Mouse (Mus musculus): ENCODE measurements around the gene Adamtsl1. TPM values are rescaled to one million over a fixed set of nuclear protein-coding genes. Genes with fewer than 3 reads are reported as not detected.
A peak's percentile ranks its signal among the peaks of the same experiment; 100 is the strongest.

Gene Adamtsl1
- polyA plus RNA-seq, 1 experiment, result 0.48 TPM

DNA sequence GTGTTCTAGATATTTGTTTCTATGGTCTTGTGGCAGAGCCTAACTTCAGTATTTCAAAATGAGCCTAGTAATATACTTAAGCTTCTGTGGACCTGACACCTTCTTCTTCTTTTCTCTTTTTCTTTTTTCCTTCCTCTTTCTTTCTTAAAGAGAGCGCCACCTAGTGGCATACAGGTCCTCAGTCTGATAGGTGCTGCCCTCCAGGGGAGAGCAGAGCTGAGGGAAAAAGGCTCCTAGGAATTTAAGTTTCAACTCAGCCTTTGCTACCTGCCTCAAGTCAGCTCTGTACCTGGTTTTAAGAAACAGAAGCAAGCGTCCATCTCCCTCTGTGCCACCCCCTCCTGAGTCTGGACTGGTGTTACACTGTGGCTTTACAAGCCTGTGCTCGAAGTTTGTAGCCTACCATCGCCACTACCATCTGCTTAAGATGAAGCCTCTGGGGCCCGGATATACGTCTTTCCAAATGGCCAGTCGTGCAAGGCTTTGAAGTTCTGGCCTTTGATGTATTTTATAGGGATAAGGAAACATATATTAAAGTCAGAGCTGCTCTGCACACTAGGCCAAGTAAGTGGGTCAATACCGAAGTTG, 510.7 kb downstream of the Adamtsl1 start:
- TF ChIP-seq MAX (IDR thresholded peaks at IDR 0.05), result no peak
- TF ChIP-seq CEBPB (IDR thresholded peaks at IDR 0.05; ENCODE audit: low read depth), result no peak
- no peak for TF ChIP-seq USF1 (IDR thresholded peaks at IDR 0.05; ENCODE audit: low read depth)
- TF ChIP-seq CTCF (IDR thresholded peaks at IDR 0.05; ENCODE audit: control insufficient read depth, insufficient read depth, insufficient read length), result no peak
- no peak for TF ChIP-seq MYOG (IDR thresholded peaks at IDR 0.05; ENCODE audit: control insufficient read depth, extremely low read depth, insufficient read length)
- no peak for TF ChIP-seq MYOD1 (IDR thresholded peaks at IDR 0.05; ENCODE audit: control insufficient read depth, insufficient read length, low read depth)
- no peak for TF ChIP-seq FOSL1 (IDR thresholded peaks at IDR 0.05; ENCODE audit: insufficient read depth, low read length, poor library complexity, severe bottlenecking)
- H3K27me3 ChIP-seq (ENCODE audit: control insufficient read depth, insufficient read depth, insufficient read length), result no peaks in the 10 kb centered on the region
- no peaks in the 10 kb centered on the region for H3K79me2 ChIP-seq (ENCODE audit: control insufficient read depth, insufficient read depth)
- H3K4me3 ChIP-seq (ENCODE audit: insufficient read depth, poor library complexity, severe bottlenecking), result no peak overlapping the region
- no peaks in the 10 kb centered on the region for H3K36me3 ChIP-seq (ENCODE audit: control insufficient read depth, insufficient read depth)
- H3K79me3 ChIP-seq (ENCODE audit: low read depth), result no peaks in the 10 kb centered on the region
- H3ac ChIP-seq (ENCODE audit: control insufficient read depth, insufficient read length, low read depth), result no peak overlapping the region

DNA sequence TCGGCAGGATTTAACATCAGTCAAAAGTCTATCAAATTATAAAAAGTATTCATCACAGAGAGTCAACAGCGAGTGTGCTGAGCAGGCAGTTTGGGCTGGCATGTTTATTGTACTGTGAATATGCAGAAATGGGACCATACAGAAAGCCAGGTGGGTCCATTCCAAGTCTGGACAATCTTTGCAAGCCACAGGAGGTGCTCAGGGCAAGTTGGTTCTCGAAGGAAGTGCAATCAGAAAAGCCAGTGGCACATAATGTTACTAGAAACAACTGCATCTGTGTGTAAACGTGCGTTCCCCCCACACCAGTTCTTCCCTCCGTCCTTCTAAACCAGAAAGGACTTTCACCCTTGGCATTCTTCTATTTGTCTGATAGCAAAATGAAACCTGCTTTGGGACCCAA, 515.5 kb downstream of the Adamtsl1 start:
- H3ac ChIP-seq (ENCODE audit: control insufficient read depth, insufficient read length, low read depth), result no peak overlapping the region
- TF ChIP-seq MYOG (IDR thresholded peaks at IDR 0.05; ENCODE audit: control insufficient read depth, extremely low read depth, insufficient read length), result no peak
- no peak for TF ChIP-seq MYOD1 (IDR thresholded peaks at IDR 0.05; ENCODE audit: control insufficient read depth, insufficient read length, low read depth)
- TF ChIP-seq CEBPB (IDR thresholded peaks at IDR 0.05; ENCODE audit: low read depth), result no peak
- no peak for TF ChIP-seq MAX (IDR thresholded peaks at IDR 0.05)
- TF ChIP-seq USF1 (IDR thresholded peaks at IDR 0.05; ENCODE audit: low read depth), result no peak
- TF ChIP-seq CTCF (IDR thresholded peaks at IDR 0.05; ENCODE audit: control insufficient read depth, insufficient read depth, insufficient read length), result no peak
- no peak for TF ChIP-seq FOSL1 (IDR thresholded peaks at IDR 0.05; ENCODE audit: insufficient read depth, low read length, poor library complexity, severe bottlenecking)
- H3K79me3 ChIP-seq (ENCODE audit: low read depth), result no peaks in the 10 kb centered on the region
- no peaks in the 10 kb centered on the region for H3K79me2 ChIP-seq (ENCODE audit: control insufficient read depth, insufficient read depth)
- H3K27me3 ChIP-seq (ENCODE audit: control insufficient read depth, insufficient read depth, insufficient read length), result no peaks in the 10 kb centered on the region
- H3K4me3 ChIP-seq (ENCODE audit: insufficient read depth, poor library complexity, severe bottlenecking), result no peak overlapping the region
- no peaks in the 10 kb centered on the region for H3K36me3 ChIP-seq (ENCODE audit: control insufficient read depth, insufficient read depth)

DNA sequence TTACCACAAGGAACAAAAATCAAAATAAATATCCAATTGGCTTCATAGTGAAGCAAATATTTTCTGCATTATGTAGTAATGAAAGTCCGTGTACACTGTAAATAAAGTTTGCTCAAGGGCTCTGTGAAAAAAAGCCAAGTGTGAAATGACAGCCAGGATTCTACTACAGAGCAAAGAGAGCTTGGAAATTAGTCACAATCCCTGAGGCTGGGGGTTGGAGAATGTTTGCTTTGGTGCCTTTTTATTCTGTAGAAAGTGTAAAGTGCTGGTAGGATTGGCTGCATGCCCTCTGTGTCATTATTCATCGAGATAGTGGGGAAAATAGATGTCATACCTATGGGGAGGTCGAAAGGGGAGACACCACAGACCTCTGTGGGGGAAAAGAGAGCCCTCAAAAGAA, 516.2 kb downstream of the Adamtsl1 start:
- H3K36me3 ChIP-seq (ENCODE audit: control insufficient read depth, insufficient read depth), result no peaks in the 10 kb centered on the region
- H3ac ChIP-seq (ENCODE audit: control insufficient read depth, insufficient read length, low read depth), result no peak overlapping the region
- no peaks in the 10 kb centered on the region for H3K27me3 ChIP-seq (ENCODE audit: control insufficient read depth, insufficient read depth, insufficient read length)
- TF ChIP-seq MYOD1 (IDR thresholded peaks at IDR 0.05; ENCODE audit: control insufficient read depth, insufficient read length, low read depth) (no peak), USF1 (IDR thresholded peaks at IDR 0.05; ENCODE audit: low read depth) (no peak), CEBPB (IDR thresholded peaks at IDR 0.05; ENCODE audit: low read depth) (no peak), MAX (IDR thresholded peaks at IDR 0.05) (no peak), FOSL1 (IDR thresholded peaks at IDR 0.05; ENCODE audit: insufficient read depth, low read length, poor library complexity, severe bottlenecking) (no peak), MYOG (IDR thresholded peaks at IDR 0.05; ENCODE audit: control insufficient read depth, extremely low read depth, insufficient read length) (no peak), CTCF (IDR thresholded peaks at IDR 0.05; ENCODE audit: control insufficient read depth, insufficient read depth, insufficient read length) (no peak)
- no peaks in the 10 kb centered on the region for H3K79me2 ChIP-seq (ENCODE audit: control insufficient read depth, insufficient read depth)
- no peak overlapping the region for H3K4me3 ChIP-seq (ENCODE audit: insufficient read depth, poor library complexity, severe bottlenecking)
- H3K79me3 ChIP-seq (ENCODE audit: low read depth), result no peaks in the 10 kb centered on the region

DNA sequence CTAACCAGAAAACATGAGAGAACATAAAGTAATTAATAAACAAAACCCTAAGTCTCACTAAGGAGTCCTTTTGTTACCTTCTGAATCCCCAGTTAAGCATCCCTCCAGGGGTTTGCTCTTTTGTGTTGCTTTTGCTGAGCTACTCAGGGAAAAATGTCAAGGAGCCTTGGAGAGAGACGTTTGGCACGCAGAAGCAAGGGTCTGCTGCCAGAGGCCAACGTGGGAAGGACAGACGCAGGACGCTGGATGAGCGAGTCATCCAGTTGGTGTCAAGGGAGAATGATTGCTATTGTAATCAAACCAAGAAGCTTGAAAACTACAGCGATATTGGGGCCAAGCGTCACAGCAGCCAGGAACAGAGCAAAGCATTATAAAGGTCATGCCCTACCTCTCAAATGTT, 517.1 kb downstream of the Adamtsl1 start:
- Histone ChIP-seq H3K27me3 (ENCODE audit: control insufficient read depth, insufficient read depth, insufficient read length) (no peaks in the 10 kb centered on the region), H3ac (ENCODE audit: control insufficient read depth, insufficient read length, low read depth) (no peak overlapping the region), H3K79me2 (ENCODE audit: control insufficient read depth, insufficient read depth) (no peaks in the 10 kb centered on the region), H3K36me3 (ENCODE audit: control insufficient read depth, insufficient read depth) (no peaks in the 10 kb centered on the region), H3K4me3 (ENCODE audit: insufficient read depth, poor library complexity, severe bottlenecking) (no peak overlapping the region), H3K79me3 (ENCODE audit: low read depth) (no peaks in the 10 kb centered on the region)
- TF ChIP-seq MAX (IDR thresholded peaks at IDR 0.05) (no peak), CEBPB (IDR thresholded peaks at IDR 0.05; ENCODE audit: low read depth) (no peak), MYOG (IDR thresholded peaks at IDR 0.05; ENCODE audit: control insufficient read depth, extremely low read depth, insufficient read length) (no peak), MYOD1 (IDR thresholded peaks at IDR 0.05; ENCODE audit: control insufficient read depth, insufficient read length, low read depth) (no peak), CTCF (IDR thresholded peaks at IDR 0.05; ENCODE audit: control insufficient read depth, insufficient read depth, insufficient read length) (no peak), FOSL1 (IDR thresholded peaks at IDR 0.05; ENCODE audit: insufficient read depth, low read length, poor library complexity, severe bottlenecking) (no peak), USF1 (IDR thresholded peaks at IDR 0.05; ENCODE audit: low read depth) (no peak)

DNA sequence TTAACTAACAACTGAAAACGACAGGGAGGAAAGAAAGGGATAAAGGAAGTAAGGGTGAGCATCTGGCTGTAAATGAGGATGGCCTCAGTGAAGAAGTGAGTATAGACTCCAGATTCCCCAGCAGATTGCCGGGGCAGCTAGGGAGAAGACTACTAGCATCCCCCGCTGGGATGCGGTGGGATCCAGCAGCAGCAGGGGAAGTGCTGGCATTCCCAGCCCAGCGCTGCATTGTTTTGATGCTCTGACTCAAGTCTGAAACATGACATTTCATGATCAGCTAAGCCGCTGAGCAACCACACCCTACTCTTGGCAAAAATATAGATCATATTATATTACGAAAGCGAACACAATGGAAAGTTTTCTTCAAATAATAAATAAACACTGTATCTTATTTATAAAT, 526.9 kb downstream of the Adamtsl1 start:
- TF ChIP-seq MYOG (IDR thresholded peaks at IDR 0.05; ENCODE audit: control insufficient read depth, extremely low read depth, insufficient read length), result no peak
- TF ChIP-seq CEBPB (IDR thresholded peaks at IDR 0.05; ENCODE audit: low read depth), result peak; percentile 19
- H3K79me3 ChIP-seq (ENCODE audit: low read depth), result no peaks in the 10 kb centered on the region
- no peak overlapping the region for H3ac ChIP-seq (ENCODE audit: control insufficient read depth, insufficient read length, low read depth)
- H3K36me3 ChIP-seq (ENCODE audit: control insufficient read depth, insufficient read depth), result no peaks in the 10 kb centered on the region
- H3K27me3 ChIP-seq (ENCODE audit: control insufficient read depth, insufficient read depth, insufficient read length), result no peaks in the 10 kb centered on the region
- no peak overlapping the region for H3K4me3 ChIP-seq (ENCODE audit: insufficient read depth, poor library complexity, severe bottlenecking)
- H3K79me2 ChIP-seq (ENCODE audit: control insufficient read depth, insufficient read depth), result no peaks in the 10 kb centered on the region

DNA sequence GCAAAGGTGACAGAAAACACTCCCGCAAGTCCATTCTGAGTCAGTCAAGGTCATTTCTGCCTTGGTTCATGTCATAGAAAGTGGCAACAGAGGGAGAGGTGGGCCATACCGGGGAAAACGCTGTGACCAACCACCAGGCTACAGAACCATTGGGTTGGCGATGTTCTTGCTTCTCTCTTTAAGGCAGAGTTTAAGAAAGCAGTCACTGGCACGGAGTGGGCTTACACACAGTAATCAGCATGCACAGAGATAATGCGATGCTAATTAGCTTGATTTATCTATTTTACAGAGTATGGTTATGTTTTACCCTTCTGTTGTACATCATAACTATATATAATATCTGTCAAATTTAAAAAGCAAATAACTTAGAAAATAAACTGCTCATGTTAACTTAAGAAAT, 531.5 kb downstream of the Adamtsl1 start:
- Histone ChIP-seq H3K4me3 (ENCODE audit: insufficient read depth, poor library complexity, severe bottlenecking) (no peak overlapping the region), H3ac (ENCODE audit: control insufficient read depth, insufficient read length, low read depth) (no peak overlapping the region), H3K36me3 (ENCODE audit: control insufficient read depth, insufficient read depth) (no peaks in the 10 kb centered on the region), H3K79me2 (ENCODE audit: control insufficient read depth, insufficient read depth) (no peaks in the 10 kb centered on the region), H3K27me3 (ENCODE audit: control insufficient read depth, insufficient read depth, insufficient read length) (no peaks in the 10 kb centered on the region), H3K79me3 (ENCODE audit: low read depth) (no peaks in the 10 kb centered on the region)
- TF ChIP-seq CTCF (IDR thresholded peaks at IDR 0.05; ENCODE audit: control insufficient read depth, insufficient read depth, insufficient read length) (no peak), MYOD1 (IDR thresholded peaks at IDR 0.05; ENCODE audit: control insufficient read depth, insufficient read length, low read depth) (no peak), MAX (IDR thresholded peaks at IDR 0.05) (no peak), FOSL1 (IDR thresholded peaks at IDR 0.05; ENCODE audit: insufficient read depth, low read length, poor library complexity, severe bottlenecking) (no peak), CEBPB (IDR thresholded peaks at IDR 0.05; ENCODE audit: low read depth) (no peak), USF1 (IDR thresholded peaks at IDR 0.05; ENCODE audit: low read depth) (no peak), MYOG (IDR thresholded peaks at IDR 0.05; ENCODE audit: control insufficient read depth, extremely low read depth, insufficient read length) (no peak)
